Mouse (Mus musculus) lung, postnatal 0 days (tissue): ENCODE results near the gene Crlf3. TPM values are rescaled to one million over a fixed set of nuclear protein-coding genes. Genes with fewer than 3 reads are reported as not detected.

Source experiments
- ATAC-seq: fragments of 200-750 bp; cut with Nextera tagmentation; 2 replicates; pipeline ENCODE4 v1.8.0; 2017; ENCODE audit warnings: moderate library complexity
- DNase-seq: peaks from one replicate; pipeline ENCODE4 v3.0.0-alpha.2; 2016; ENCODE audit warnings: low spot score
- H3K27ac ChIP-seq: fragments of 300-500 bp; sonication (generic); 2 replicates; pipeline ENCODE4 v1.5.1; 2014; ENCODE audit warnings: antibody characterized with exemption, mild to moderate bottlenecking, low read length, mixed read lengths
- H3K27me3 ChIP-seq: fragments of 300-500 bp; sonication (generic); replicated peaks from 2 replicates; pipeline ENCODE4 v1.6.1; 2014; ENCODE audit warnings: low read length, mixed read lengths; ENCODE audit not compliant: insufficient read depth
- H3K36me3 ChIP-seq: fragments of 300-500 bp; sonication (generic); 2 replicates; pipeline ENCODE4 v1.6.1; 2014; ENCODE audit warnings: low read length, mixed read lengths; ENCODE audit not compliant: insufficient read depth
- H3K4me1 ChIP-seq: fragments of 300-500 bp; sonication (generic); 2 replicates; pipeline ENCODE4 v1.6.1; 2014; ENCODE audit warnings: antibody characterized with exemption, low read depth, low read length, mixed read lengths; ENCODE audit not compliant: insufficient read depth
- H3K4me2 ChIP-seq: fragments of 300-500 bp; sonication (generic); replicated peaks from 2 replicates; pipeline ENCODE4 v1.6.1; 2014; ENCODE audit warnings: low read depth, mild to moderate bottlenecking, low read length, moderate library complexity, mixed read lengths
- H3K4me3 ChIP-seq: fragments of 300-500 bp; sonication (generic); 2 replicates; pipeline ENCODE4 v1.5.1; 2014; ENCODE audit warnings: low read depth, low read length
- H3K9ac ChIP-seq: fragments of 300-500 bp; sonication (generic); replicated peaks from 2 replicates; pipeline ENCODE4 v1.6.1; 2014; ENCODE audit warnings: low read depth, mild to moderate bottlenecking
- H3K9me3 ChIP-seq: fragments of 300-500 bp; sonication (generic); 2 replicates; pipeline ENCODE4 v1.6.1; 2016; ENCODE audit warnings: low read length, mixed read lengths
- CTCF ChIP-seq: IDR thresholded peaks from 2 replicates; pipeline ENCODE4 v1.5.1; 2016; ENCODE audit warnings: antibody characterized with exemption, mild to moderate bottlenecking
- EP300 ChIP-seq: IDR thresholded peaks from 2 replicates; pipeline ENCODE4 v1.6.1; 2016; ENCODE audit warnings: antibody characterized with exemption, mild to moderate bottlenecking, control low read depth
- WGBS: fragments of 180-500 bp; shearing (Covaris S2); extraction: QIAGEN DNeasy Blood & Tissue Kit; methylation state at CpG from one replicate; pipeline ENCODE4 v1.1.7; 2014; 5-methylcytosine and 5-hydroxymethylcytosine counted together
- polyA plus RNA-seq: library from polyadenylated mRNA; unstranded; fragments of >200 nt; fragmentation: Nextera tagmentation; extraction: Ambion mirVana; gene quantifications from 2 replicates; pipeline ENCODE4 v1.2.1, GENCODE M21; 2015

The Crlf3 gene
- polyA plus RNA-seq = 40.8 and 42.4 TPM in 2 replicates

GRCm38 (mm10) chr11:80080826-80081728 lies at the start of gene Crlf3:
TSS of gene Crlf3 (minus strand) at chr11:80080991.
- Histone ChIP-seq H3K4me2 (peak within 1 kb of the TSS; percentile 74), H3K4me1 (peaks cover 7% of the 10 kb centered on the region; the same call in 1 of the 2 replicates), H3K9me3 (no peaks in the 10 kb centered on the region), H3K36me3 (no peaks in the 10 kb centered on the region), H3K27me3 (no peaks in the 10 kb centered on the region), H3K9ac (peak within 1 kb of the TSS; percentile 96), H3K4me3 (peak within 1 kb of the TSS; percentile 95), H3K27ac (peak within 1 kb of the TSS; percentile 97)
- WGBS = 2% methylated on average over 52 of the region's 55 CpGs
- peak; percentile 92 for TF ChIP-seq EP300
- TF ChIP-seq CTCF = peak; percentile 62
- peak; percentile 98 for DNase-seq
- ATAC-seq = peak; percentile 96

DNA sequence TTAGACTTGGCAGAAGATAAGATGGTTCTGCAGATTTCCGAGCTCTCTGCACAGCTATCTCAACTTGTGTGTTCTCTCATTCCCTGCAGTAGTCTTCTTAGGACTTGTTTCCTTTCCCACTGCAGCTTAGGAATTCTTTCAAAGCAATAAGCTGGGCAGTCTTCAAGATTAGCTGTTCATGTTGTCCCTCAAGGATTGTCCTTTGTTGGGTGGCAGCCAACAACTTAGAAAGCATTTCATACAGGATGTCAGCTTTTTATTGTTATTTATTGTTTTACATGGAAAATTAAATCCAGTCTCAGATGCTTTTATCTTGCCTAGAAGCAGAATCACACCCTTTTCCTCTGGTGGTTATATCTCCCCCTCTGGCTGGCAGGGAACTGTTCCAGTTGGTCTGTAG lies 35.6 kb upstream of the Crlf3 start:
- Histone ChIP-seq H3K27me3 (no peaks in the 10 kb centered on the region), H3K4me3 (no peak overlapping the region), H3K9ac (no peak overlapping the region), H3K36me3 (peaks cover 12% of the 10 kb centered on the region; the same call in 1 of the 2 replicates), H3K4me2 (no peak overlapping the region), H3K27ac (no peak overlapping the region), H3K9me3 (no peaks in the 10 kb centered on the region), H3K4me1 (no peaks in the 10 kb centered on the region)
- 69% methylated on average over 1 of the region's 1 CpGs for WGBS
- TF ChIP-seq CTCF = no peak
- no peak for TF ChIP-seq EP300
- DNase-seq = no peak
- no peak for ATAC-seq

DNA sequence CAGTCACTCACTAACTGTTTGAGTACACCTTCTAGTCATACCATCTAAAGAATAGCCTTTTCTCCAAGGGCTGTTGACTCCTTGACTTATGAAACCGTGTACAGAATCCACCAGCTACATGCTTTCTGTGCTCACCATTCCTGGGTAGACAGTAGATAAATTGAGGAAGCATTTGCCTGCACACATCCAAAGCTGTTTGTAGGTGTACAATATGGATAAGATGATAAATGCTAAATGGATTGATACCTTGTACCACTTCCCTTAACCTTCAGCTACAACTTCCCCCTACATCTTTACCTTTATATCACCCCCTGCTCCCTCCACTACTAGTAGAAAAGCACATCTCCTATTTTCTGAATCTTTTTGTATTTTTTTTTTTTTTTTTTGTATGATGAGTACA lies 23.6 kb upstream of the Crlf3 start:
- Histone ChIP-seq H3K36me3 (0 out of 2 replicates have a peak, but pooled peaks cover 3% of the 10 kb centered on the region), H3K4me3 (no peak overlapping the region), H3K27ac (no peak overlapping the region), H3K4me1 (no peaks in the 10 kb centered on the region), H3K27me3 (no peaks in the 10 kb centered on the region), H3K4me2 (no peak overlapping the region), H3K9ac (no peak overlapping the region), H3K9me3 (no peaks in the 10 kb centered on the region)
- WGBS = 87% methylated on average over 1 of the region's 1 CpGs
- no peak for TF ChIP-seq EP300
- no peak for TF ChIP-seq CTCF
- no peak for ATAC-seq
- DNase-seq = no peak

DNA sequence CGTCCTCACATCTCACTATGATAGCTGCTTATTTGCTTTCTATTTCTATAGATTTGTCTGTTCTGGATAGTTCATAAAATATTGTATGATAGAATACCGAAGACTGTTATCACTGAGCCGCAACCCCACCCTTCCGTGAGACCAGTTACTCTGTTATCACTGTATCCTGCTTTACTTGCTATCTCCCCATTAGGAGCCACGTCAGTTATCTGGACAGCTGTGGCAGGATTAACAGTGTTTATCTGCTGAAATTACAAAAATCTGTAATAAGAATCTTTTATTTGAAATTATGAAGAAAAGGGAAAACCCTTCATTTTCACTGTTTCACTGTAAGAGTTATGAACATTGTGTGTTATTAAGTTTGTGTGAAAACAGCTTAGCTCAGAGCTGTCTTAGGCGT lies 20.5 kb upstream of the Crlf3 start:
- H3K9me3 ChIP-seq = no peaks in the 10 kb centered on the region
- no peak overlapping the region for H3K4me3 ChIP-seq
- no peaks in the 10 kb centered on the region for H3K36me3 ChIP-seq
- WGBS = 89% methylated on average over 6 of the region's 6 CpGs
- DNase-seq (no peak), ATAC-seq (no peak)
- H3K27ac ChIP-seq = no peak overlapping the region
- H3K4me1 ChIP-seq = no peaks in the 10 kb centered on the region
- no peak overlapping the region for H3K9ac ChIP-seq
- no peak for TF ChIP-seq EP300
- TF ChIP-seq CTCF = no peak
- no peaks in the 10 kb centered on the region for H3K27me3 ChIP-seq
- H3K4me2 ChIP-seq = no peak overlapping the region

DNA sequence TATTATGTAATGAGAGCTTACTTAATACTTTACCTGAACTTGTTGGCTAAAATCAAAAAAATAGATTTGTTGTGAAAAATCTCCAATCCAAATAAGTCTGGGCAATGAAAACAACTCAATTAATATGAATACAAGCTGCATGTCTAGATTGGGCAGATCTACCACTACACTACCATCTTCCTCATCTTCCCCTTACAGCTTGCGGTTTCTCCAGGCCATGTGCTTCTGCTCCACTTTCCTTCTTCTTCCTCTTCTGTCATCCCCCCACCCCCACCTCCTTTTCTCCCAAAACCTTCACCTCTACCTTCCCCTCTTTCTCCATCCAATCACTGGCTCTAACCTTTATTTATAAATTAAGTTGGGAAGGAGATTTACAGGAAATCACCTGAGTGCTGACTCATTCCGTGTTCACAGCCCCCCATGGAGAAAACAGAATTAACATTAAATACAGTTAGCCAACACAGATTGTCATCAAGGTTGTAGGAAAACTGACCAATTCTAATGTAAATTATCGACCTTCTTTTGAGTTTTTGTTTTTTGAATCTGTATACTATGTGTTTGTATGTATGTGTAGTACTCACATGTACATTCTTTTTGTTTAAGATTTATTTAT lies 17.8 kb upstream of the Crlf3 start:
- 82% methylated on average over 3 of the region's 3 CpGs for WGBS
- no peak for TF ChIP-seq EP300
- TF ChIP-seq CTCF = no peak
- no peak for ATAC-seq

DNA sequence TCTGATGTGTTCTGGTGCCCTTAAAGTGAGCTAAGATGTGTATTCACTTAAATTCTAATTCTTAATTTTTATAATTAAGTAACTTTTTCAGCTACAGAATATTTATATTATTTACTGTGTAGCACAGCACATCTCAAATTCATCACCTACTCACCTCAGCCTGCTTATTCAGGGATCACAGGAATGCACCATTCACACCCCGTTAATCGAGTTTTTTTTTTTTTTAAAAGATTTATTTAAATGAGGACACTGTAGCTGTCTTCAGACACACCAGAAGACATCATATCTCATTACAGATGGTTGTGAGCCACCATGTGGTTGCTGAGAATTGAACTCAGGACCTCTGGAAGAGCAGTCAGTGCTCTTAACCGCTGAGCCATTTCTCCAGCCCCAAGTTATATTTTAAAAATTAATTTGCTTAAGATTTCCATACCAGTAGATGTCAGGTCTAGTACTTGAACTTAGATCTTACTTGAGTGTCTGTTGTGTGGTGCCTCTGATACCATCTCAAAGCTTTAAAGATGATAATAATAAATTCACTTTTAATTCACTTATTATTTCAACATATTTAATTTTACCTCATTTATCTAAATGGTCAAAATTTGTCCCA lies 9.9 kb upstream of the Crlf3 start:
- Histone ChIP-seq H3K4me2 (0 out of 2 replicates have a peak overlapping the region, but pooled peaks have one; percentile 92), H3K4me3 (no peak overlapping the region), H3K9me3 (no peaks in the 10 kb centered on the region), H3K9ac (no peak overlapping the region), H3K36me3 (no peaks in the 10 kb centered on the region), H3K27ac (no peak overlapping the region), H3K27me3 (no peaks in the 10 kb centered on the region), H3K4me1 (peaks cover 4% of the 10 kb centered on the region; the same call in 1 of the 2 replicates)
- TF ChIP-seq EP300 (no peak), CTCF (no peak)
- DNase-seq = no peak
- WGBS = 49% methylated on average over 3 of the region's 3 CpGs
- no peak for ATAC-seq

More for the DNA sequence above, 17.8 kb upstream of the Crlf3 start:
- Histone ChIP-seq H3K9ac (no peak overlapping the region), H3K4me3 (no peak overlapping the region), H3K4me2 (no peak overlapping the region), H3K9me3 (no peaks in the 10 kb centered on the region), H3K27ac (no peak overlapping the region), H3K27me3 (no peaks in the 10 kb centered on the region), H3K4me1 (no peaks in the 10 kb centered on the region), H3K36me3 (no peaks in the 10 kb centered on the region)
- no peak for DNase-seq
